10 mouse cellular contexts compared by ENCODE assay signal in the genomic region with DNA sequence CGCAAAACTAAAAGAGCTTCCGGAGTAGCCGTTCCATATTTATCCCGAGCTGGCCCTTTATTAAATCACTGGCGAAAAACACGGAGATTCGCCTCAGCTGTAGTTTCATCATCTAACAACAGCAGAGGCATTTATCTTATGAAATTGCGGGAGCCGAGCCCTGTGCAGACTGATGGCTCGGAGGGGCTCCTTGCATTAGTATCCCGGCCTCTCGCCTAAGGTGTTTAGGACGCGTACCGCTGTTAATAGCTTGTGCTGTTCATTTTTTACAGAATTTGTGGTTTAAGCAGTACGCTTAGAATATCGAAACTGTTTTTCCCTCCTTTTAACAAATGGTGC.
DNase-seq lines count a peak whose midpoint lies in the region; ATAC-seq and TF ChIP-seq lines count a peak whose summit lies in the region.
"Had no signal": no experiment of that assay in that cellular context is flagged by ENCODE, and none has a peak within 500 bp of the region (broad histone marks: within the 10 kb centered on the region; RNA-seq: fewer than 3 reads in every experiment).

No protein-coding gene starts in this region.

- peak overlapping the region; percentile 12; the same call in 1 of the 2 replicates for H3K4me3 ChIP-seq in lung, postnatal 0 days (ENCODE audit: low read depth, low read length)
- no peak overlapping the region for H3K4me3 ChIP-seq in liver, postnatal 0 days (ENCODE audit: low read depth, low read length)

- peak overlapping the region; percentile 42 for H3K4me2 ChIP-seq in lung, postnatal 0 days (replicated peaks; ENCODE audit: low read depth, low read length)
- peak overlapping the region; percentile 42; the same call in 1 of the 2 replicates for H3K4me2 ChIP-seq in liver, postnatal 0 days (ENCODE audit: low read depth, low read length)

- 40% methylated on average over 17 of the region's 17 CpGs for WGBS in lung, postnatal 0 days
- WGBS in liver, postnatal 0 days (ENCODE audit: insufficient replicate concordance), result 61% methylated on average over 17 of the region's 17 CpGs

- DNase-seq in heart, adult 11 months, result peak; percentile 72
- no peak for DNase-seq in heart, adult 9 months (ENCODE audit: low spot score in 2 of 2)
- peak; percentile 28 for DNase-seq in lung, postnatal 0 days (ENCODE audit: low spot score)
- DNase-seq in lung, postnatal 25 days (ENCODE audit: low spot score), result no peak
- no peak for DNase-seq in liver, postnatal 0 days
- DNase-seq in urinary bladder, postnatal 36 days (ENCODE audit: low spot score in 2 of 2), result no peak
- no peak for DNase-seq in thymus, postnatal 10 days (ENCODE audit: low spot score in 2 of 2)
- DNase-seq: cerebellum, postnatal 36 days; thymus, adult 2 months had no signal

- no peak overlapping the region for H3K9ac ChIP-seq in lung, postnatal 0 days (replicated peaks; ENCODE audit: low read depth)
- H3K9ac ChIP-seq in liver, postnatal 0 days (replicated peaks), result no peak overlapping the region

- H3K27ac ChIP-seq in lung, postnatal 0 days (ENCODE audit: low read length), result no peak overlapping the region
- no peak overlapping the region for H3K27ac ChIP-seq in liver, postnatal 0 days (ENCODE audit: low read depth)

- no peaks in the 10 kb centered on the region for H3K9me3 ChIP-seq in lung, postnatal 0 days (ENCODE audit: low read length)
- no peaks in the 10 kb centered on the region for H3K9me3 ChIP-seq in liver, postnatal 0 days (ENCODE audit: low read length)

- H3K4me1 ChIP-seq in lung, postnatal 0 days (ENCODE audit: insufficient read depth, low read depth, low read length), result no peaks in the 10 kb centered on the region
- no peaks in the 10 kb centered on the region for H3K4me1 ChIP-seq in liver, postnatal 0 days (ENCODE audit: insufficient read depth)

- no peaks in the 10 kb centered on the region for H3K36me3 ChIP-seq in lung, postnatal 0 days (ENCODE audit: insufficient read depth, low read length)
- H3K36me3 ChIP-seq in liver, postnatal 0 days (replicated peaks; ENCODE audit: insufficient read depth, low read length), result no peaks in the 10 kb centered on the region

- H3K27me3 ChIP-seq in lung, postnatal 0 days (replicated peaks; ENCODE audit: insufficient read depth, low read length), result no peaks in the 10 kb centered on the region
- H3K27me3 ChIP-seq in liver, postnatal 0 days (ENCODE audit: insufficient read depth, low read length), result no peaks in the 10 kb centered on the region

- no peak for TF ChIP-seq CTCF in lung, postnatal 0 days (IDR thresholded peaks at IDR 0.05)
- no peak for TF ChIP-seq CTCF in liver, postnatal 0 days (IDR thresholded peaks at IDR 0.05; ENCODE audit: low read depth)

- ATAC-seq in lung, postnatal 0 days, result peak; percentile 17; the same call in 1 of the 2 replicates
- ATAC-seq in liver, postnatal 0 days, result no peak
- no peak for ATAC-seq in frontal cortex, adult (ENCODE audit: low TSS enrichment)

- no peak for TF ChIP-seq EP300 in lung, postnatal 0 days (IDR thresholded peaks at IDR 0.05)
- no peak for TF ChIP-seq EP300 in liver, postnatal 0 days (IDR thresholded peaks at IDR 0.05; ENCODE audit: low read depth)

Comparison
In these comparisons a context has a peak if more than half of its experiments do, and no peak if none do; other contexts are left out.
1. DNase-seq: peak in heart, adult 11 months (single experiment) and lung, postnatal 0 days (single experiment); none in heart, adult 9 months (0 of 2), lung, postnatal 25 days (single experiment), liver, postnatal 0 days (single experiment), urinary bladder, postnatal 36 days (0 of 2) and thymus, postnatal 10 days (0 of 2).